Mouse (Mus musculus) CH12.LX (cell line): ENCODE results near the gene Prr14.

Experiments
- BHLHE40 ChIP-seq: IDR thresholded peaks from 2 replicates; pipeline ENCODE4 v1.6.1; 2011; ENCODE audit warnings: mild to moderate bottlenecking, low read depth, low read length, improper control_type of control experiment
- CTCF ChIP-seq, 2 experiments: IDR thresholded peaks in 1 of 2; conservative IDR thresholded peaks in 1 of 2; 2 replicates each; pipeline ENCODE4 v1.5.1; 2011 to 2012; ENCODE audit warnings: low read depth in 2 of 2, low read length in 2 of 2, improper control_type of control experiment in 1 of 2, inconsistent platforms in 1 of 2, mild to moderate bottlenecking in 1 of 2, moderate library complexity in 1 of 2
- JUN ChIP-seq: IDR thresholded peaks from 2 replicates; pipeline ENCODE4 v1.6.1; 2011; ENCODE audit warnings: low read depth, mild to moderate bottlenecking, low read length, improper control_type of control experiment, moderate library complexity; ENCODE audit not compliant: insufficient read depth
- POLR2A ChIP-seq: IDR thresholded peaks from 2 replicates; pipeline ENCODE4 v1.6.1; 2011; ENCODE audit warnings: low read depth, mild to moderate bottlenecking, improper control_type of control experiment, low read length
- SIN3A ChIP-seq: IDR thresholded peaks from 2 replicates; pipeline ENCODE4 v1.6.1; 2012; ENCODE audit warnings: low read length, improper control_type of control experiment, inconsistent platforms
- UBTF ChIP-seq: IDR thresholded peaks from 2 replicates; pipeline ENCODE4 v1.6.1; 2012; ENCODE audit warnings: low read depth, mild to moderate bottlenecking, inconsistent platforms, low read length, improper control_type of control experiment, moderate library complexity
- USF2 ChIP-seq: conservative IDR thresholded peaks from 2 replicates; pipeline ENCODE4 v1.6.1; 2011; ENCODE audit warnings: low read depth, low read length, improper control_type of control experiment

DNA sequence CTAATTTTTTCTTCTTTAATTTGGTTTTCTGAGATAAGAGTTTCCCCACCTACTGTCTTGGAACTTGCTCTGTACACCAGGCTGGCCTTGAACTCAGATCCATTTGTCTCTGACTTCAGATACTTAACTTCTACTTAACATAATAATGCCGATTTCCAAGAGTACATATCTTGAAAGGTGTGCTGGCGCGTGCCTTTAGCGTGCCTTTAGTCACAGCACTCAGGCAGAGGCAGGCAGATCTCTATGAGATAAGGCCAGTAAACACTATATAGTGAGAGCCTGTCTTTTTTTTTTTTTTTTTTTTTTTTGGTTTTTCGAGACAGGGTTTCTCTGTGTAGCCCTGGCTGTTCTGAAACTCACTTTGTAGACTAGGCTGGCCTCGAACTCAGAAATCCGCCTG is 56.9 kb downstream of the Prr14 start:
- TF ChIP-seq CTCF (conservative IDR thresholded peaks at IDR 0.05 in 1 of 2, IDR thresholded peaks at IDR 0.05 in 1 of 2; ENCODE audit: low read depth in 2 of 2, low read length in 2 of 2) (no peak), POLR2A (no peak), SIN3A (no peak), UBTF (no peak), BHLHE40 (no peak), JUN (no peak), USF2 (no peak)
